Mouse (Mus musculus) cerebellum, adult 2 months (tissue): ENCODE measurements around the gene Aimp2.

Source experiments
- CTCF ChIP-seq: fragments of 200-500 bp; IDR thresholded peaks from 2 replicates; pipeline ENCODE4 v1.5.1; 2011; ENCODE audit warnings: low read depth, mild to moderate bottlenecking, control low read depth, low read length, moderate library complexity, borderline replicate concordance; ENCODE audit not compliant: insufficient read depth
- POLR2A ChIP-seq: fragments of 200-500 bp; IDR thresholded peaks from 2 replicates; pipeline ENCODE4 v1.6.1; 2011; ENCODE audit warnings: low read length, control low read depth, borderline replicate concordance; ENCODE audit not compliant: insufficient read depth

- no peak for TF ChIP-seq CTCF
- no peak for TF ChIP-seq POLR2A
These were observed 18.9 kb downstream of the Aimp2 start for GRCm38 (mm10) chr5:143890741-143891140.
